Mouse (Mus musculus) liver, embryonic 16.5 days (tissue): ENCODE data around the gene Cela1. TPM values are rescaled to one million over a fixed set of nuclear protein-coding genes. Genes with fewer than 3 reads are reported as not detected.

ENCODE experiments used
- ATAC-seq: fragments of 200-750 bp; cut with Nextera tagmentation; 2 replicates; pipeline ENCODE4 v1.8.0; 2017; ENCODE audit warnings: low read depth, mild to moderate bottlenecking, moderate number of reproducible peaks, moderate library complexity
- H3K27ac ChIP-seq: fragments of 300-500 bp; sonication (generic); 2 replicates; pipeline ENCODE4 v1.5.1; 2014; ENCODE audit warnings: mild to moderate bottlenecking, low read length
- H3K27me3 ChIP-seq: fragments of 300-500 bp; sonication (generic); 2 replicates; pipeline ENCODE4 v1.6.1; 2014; ENCODE audit warnings: low read depth, low read length, mixed read lengths; ENCODE audit not compliant: control insufficient read depth, insufficient read depth
- H3K36me3 ChIP-seq: fragments of 300-500 bp; sonication (generic); 2 replicates; pipeline ENCODE4 v1.6.1; 2014; ENCODE audit warnings: mild to moderate bottlenecking; ENCODE audit not compliant: control insufficient read depth, insufficient read depth
- H3K4me1 ChIP-seq: fragments of 300-500 bp; sonication (generic); 2 replicates; pipeline ENCODE4 v1.6.1; 2014; ENCODE audit warnings: low read depth, low read length, mixed read lengths; ENCODE audit not compliant: control insufficient read depth
- H3K4me2 ChIP-seq: fragments of 300-500 bp; sonication (generic); 2 replicates; pipeline ENCODE4 v1.6.1; 2014; ENCODE audit warnings: low read depth, low read length, mixed read lengths
- H3K4me3 ChIP-seq: fragments of 300-500 bp; sonication (generic); 2 replicates; pipeline ENCODE4 v1.5.1; 2014; ENCODE audit warnings: low read depth, mild to moderate bottlenecking, low read length
- H3K9ac ChIP-seq: fragments of 300-500 bp; sonication (generic); 2 replicates; pipeline ENCODE4 v1.6.1; 2014; ENCODE audit warnings: low read depth, low read length
- H3K9me3 ChIP-seq: fragments of 300-500 bp; sonication (generic); replicated peaks from 2 replicates; pipeline ENCODE4 v1.6.1; 2016; ENCODE audit warnings: low read length; ENCODE audit not compliant: control insufficient read depth
- WGBS: fragments of 180-500 bp; shearing (Covaris S2); extraction: QIAGEN DNeasy Blood & Tissue Kit; methylation state at CpG from one replicate; pipeline ENCODE4 v1.1.7; 2014; ENCODE audit not compliant: insufficient replicate concordance; 5-methylcytosine and 5-hydroxymethylcytosine counted together
- polyA plus RNA-seq: library from polyadenylated mRNA; unstranded; fragments of >200 nt; fragmentation: Nextera tagmentation; extraction: Ambion mirVana; gene quantifications from 2 replicates; pipeline ENCODE4 v1.2.1, GENCODE M21; 2015

Gene Cela1
- polyA plus RNA-seq, 1 experiment from 2014 or later = 30.0 TPM

DNA sequence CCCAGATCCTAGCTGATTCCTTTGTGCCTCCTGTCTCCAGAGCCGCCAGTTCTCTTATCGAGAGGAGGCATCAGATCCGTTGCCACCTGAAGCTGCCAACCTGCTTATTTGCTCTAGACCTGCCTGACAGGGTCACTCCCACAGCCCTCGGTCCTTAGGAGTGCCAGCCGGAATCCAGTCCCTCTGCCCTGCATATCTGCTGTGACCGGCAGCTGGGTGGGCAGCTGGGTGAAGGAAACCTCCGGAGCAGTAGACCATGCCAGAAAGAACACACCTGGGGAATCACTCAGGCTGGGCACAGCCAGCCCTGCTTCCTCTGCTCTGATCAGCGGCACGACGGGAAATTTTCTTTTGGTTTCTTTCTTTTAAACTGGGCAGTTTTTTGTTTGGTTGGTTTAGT is 54.4 kb downstream of the Cela1 start:
- peaks cover 42% of the 10 kb centered on the region for H3K27me3 ChIP-seq
- no peaks in the 10 kb centered on the region for H3K9me3 ChIP-seq
- H3K9ac ChIP-seq = no peak overlapping the region
- H3K4me1 ChIP-seq = peaks cover 18% of the 10 kb centered on the region
- no peak overlapping the region for H3K4me3 ChIP-seq
- ATAC-seq = no peak
- 71% methylated on average over 10 of the region's 10 CpGs for WGBS
- no peaks in the 10 kb centered on the region for H3K36me3 ChIP-seq
- no peak overlapping the region for H3K4me2 ChIP-seq
- no peak overlapping the region for H3K27ac ChIP-seq

DNA sequence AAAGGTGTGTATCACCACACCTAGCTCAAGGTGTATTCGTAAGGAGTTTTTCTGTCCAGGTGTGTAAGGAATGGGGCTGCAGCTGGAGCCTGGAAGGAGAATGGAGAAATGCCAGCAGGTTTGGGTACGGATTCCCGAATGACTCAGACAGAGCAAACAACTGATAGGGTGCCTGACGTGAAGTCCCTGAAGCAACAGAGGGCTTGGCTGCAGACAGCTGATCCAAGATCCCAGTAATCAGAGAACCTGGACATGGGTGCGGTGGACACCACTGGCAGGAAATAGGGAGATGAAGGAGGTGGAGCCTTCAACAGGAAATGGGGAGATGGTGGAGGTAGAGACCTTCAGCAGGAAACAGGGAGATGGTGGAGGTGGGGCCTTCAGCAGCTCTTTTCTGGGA is 55.4 kb downstream of the Cela1 start:
- WGBS = 47% methylated on average over 5 of the region's 5 CpGs
- no peak for ATAC-seq
- Histone ChIP-seq H3K9ac (no peak overlapping the region), H3K4me2 (no peak overlapping the region), H3K27ac (peak overlapping the region; percentile 14; the same call in 1 of the 2 replicates), H3K36me3 (no peaks in the 10 kb centered on the region), H3K27me3 (peaks cover 32% of the 10 kb centered on the region), H3K4me1 (peaks cover 18% of the 10 kb centered on the region), H3K4me3 (no peak overlapping the region), H3K9me3 (no peaks in the 10 kb centered on the region)

DNA sequence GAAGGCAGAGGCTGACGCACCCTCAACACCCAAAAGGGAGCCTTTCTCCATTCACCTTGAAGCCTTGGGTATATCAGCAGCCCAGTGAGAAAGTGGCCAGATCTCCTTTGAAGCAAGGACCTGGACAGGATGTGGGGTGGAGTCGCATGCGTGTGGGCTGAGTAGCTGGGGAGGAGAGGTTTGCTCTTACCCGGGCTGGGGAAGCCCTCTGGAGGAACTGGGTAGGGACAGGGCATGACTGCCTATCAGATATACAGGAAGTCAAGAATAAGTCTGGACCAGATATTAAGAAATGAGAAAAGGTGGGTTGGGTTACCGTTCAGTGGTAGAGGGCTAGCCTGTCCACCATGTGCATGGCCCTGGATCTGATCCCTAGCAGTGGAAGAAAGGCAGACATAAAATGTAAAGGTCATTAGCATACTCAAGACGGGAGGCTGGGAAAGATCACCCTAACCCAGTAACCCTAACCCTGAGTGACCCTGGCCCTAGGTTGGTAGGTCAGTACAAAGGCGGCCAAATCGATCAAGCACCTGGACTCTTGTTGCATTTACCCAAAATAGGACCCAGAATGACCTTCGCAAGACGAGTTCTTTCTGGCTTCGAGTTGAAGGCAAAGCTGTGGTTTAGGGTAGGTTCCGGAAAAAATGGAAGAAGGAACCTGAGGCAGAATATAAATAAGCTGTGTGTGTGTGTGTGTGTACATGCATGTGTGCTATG is 56.1 kb downstream of the Cela1 start:
- Histone ChIP-seq H3K9ac (no peak overlapping the region), H3K4me3 (no peak overlapping the region), H3K9me3 (no peaks in the 10 kb centered on the region), H3K27ac (peak overlapping the region; percentile 14; the same call in 1 of the 2 replicates), H3K36me3 (no peaks in the 10 kb centered on the region), H3K4me2 (no peak overlapping the region), H3K4me1 (peaks cover 18% of the 10 kb centered on the region), H3K27me3 (peaks cover 25% of the 10 kb centered on the region)
- WGBS = 28% methylated on average over 12 of the region's 12 CpGs
- ATAC-seq = no peak

DNA sequence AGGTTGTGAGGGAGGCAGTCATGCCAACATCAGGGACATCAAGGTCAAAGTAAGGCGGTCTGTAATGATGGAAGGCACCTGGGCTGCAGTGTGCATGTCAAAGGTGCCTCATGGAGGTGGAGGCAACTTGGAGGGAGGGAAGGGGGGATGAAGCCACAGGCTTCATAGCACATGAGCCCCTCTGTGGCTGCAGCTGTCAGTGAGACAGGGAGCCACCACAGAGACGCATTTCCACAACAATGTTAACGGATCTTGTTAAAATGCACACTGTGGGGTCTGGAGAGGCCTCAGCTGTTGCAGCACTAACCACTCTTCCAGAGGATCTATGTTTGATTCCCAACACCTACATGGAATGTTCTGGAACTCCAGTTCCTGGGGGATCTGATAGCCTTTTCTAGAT is 57.6 kb downstream of the Cela1 start:
- H3K36me3 ChIP-seq = no peaks in the 10 kb centered on the region
- no peak overlapping the region for H3K9ac ChIP-seq
- no peak for ATAC-seq
- peaks cover 16% of the 10 kb centered on the region for H3K4me1 ChIP-seq
- no peak overlapping the region for H3K27ac ChIP-seq
- peaks cover 10% of the 10 kb centered on the region for H3K27me3 ChIP-seq
- no peak overlapping the region for H3K4me3 ChIP-seq
- no peak overlapping the region for H3K4me2 ChIP-seq
- H3K9me3 ChIP-seq = no peaks in the 10 kb centered on the region
- WGBS = 76% methylated on average over 3 of the region's 3 CpGs

DNA sequence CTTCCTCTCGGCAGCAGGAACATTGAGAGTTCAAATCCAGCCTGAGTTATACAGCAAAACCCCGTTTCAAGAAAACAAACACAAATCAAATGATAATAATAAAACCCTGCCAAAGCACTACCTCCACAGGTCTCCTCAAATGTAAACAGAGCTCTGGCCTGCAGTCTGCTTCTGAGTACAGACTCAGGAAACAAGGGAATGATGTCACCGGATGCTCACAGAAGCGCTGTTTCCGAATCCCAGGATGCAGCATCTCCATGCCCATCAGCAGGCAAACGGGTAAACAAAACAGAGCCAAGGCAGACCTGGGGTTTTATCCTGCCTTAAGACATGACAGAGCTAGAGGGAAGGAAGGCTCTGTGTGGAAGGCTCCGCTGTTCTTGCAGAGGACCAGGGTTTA is 58.9 kb downstream of the Cela1 start:
- 45% methylated on average over 7 of the region's 7 CpGs for WGBS
- H3K27me3 ChIP-seq = no peaks in the 10 kb centered on the region
- H3K9me3 ChIP-seq = no peaks in the 10 kb centered on the region
- no peaks in the 10 kb centered on the region for H3K36me3 ChIP-seq
- ATAC-seq = no peak
- H3K4me1 ChIP-seq = peaks cover 17% of the 10 kb centered on the region
- H3K9ac ChIP-seq = no peak overlapping the region
- no peak overlapping the region for H3K4me3 ChIP-seq
- H3K4me2 ChIP-seq = no peak overlapping the region
- no peak overlapping the region for H3K27ac ChIP-seq

DNA sequence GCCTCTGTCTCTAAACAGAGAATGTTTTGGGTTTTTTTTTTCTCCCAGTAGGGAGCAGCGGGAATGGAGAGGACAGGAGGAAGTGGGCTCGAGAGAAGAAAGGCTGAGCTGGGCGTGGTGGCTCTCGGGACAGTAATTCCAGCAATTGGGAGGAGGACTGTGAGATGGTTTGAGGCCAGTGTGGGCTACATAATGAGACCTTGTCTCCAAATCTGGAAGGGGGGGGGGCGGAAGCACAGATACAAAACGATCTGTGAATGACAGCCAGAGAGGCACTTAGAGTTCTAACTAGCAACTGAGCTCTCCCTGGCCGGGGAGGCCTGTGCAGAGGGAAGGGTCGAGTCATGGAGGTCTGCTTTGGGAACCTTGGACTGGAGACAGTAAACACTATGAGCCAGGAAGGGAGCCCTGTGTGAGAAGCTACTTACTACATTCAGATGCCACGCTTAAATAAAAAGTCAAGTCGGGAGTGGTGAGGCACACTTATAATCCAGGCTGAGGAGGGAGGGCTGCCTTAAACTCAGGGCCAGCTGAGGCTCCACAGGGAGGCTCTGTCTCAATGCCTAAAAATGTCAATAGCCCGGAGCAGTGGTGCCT is 59.8 kb downstream of the Cela1 start:
- no peak for ATAC-seq
- Histone ChIP-seq H3K4me2 (no peak overlapping the region), H3K9me3 (no peaks in the 10 kb centered on the region), H3K27me3 (no peaks in the 10 kb centered on the region), H3K4me3 (no peak overlapping the region), H3K27ac (no peak overlapping the region), H3K4me1 (peaks cover 21% of the 10 kb centered on the region), H3K36me3 (no peaks in the 10 kb centered on the region), H3K9ac (no peak overlapping the region)
- WGBS = 38% methylated on average over 11 of the region's 11 CpGs

DNA sequence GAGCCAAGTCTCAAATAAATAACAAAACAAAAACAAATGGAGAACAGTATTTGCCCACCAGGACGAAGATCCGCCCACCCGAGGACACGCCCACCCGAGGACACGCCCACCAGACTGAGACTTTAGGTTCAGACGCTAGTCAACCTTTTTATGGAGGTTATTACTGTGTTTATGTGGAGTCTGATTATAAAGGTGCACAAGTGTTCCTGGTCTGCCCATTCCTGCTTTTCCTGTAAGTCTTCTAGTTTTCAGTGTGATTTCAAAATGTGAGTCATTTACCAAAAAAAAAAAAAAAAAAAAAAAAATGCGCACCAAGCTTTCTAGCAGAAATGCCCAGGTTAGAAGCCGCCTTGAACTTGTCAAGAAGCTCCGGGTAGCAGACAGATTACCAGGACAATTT is 60.4 kb downstream of the Cela1 start:
- H3K27ac ChIP-seq = no peak overlapping the region
- H3K9ac ChIP-seq = no peak overlapping the region
- no peak overlapping the region for H3K4me3 ChIP-seq
- H3K4me2 ChIP-seq = no peak overlapping the region
- no peaks in the 10 kb centered on the region for H3K27me3 ChIP-seq
- H3K9me3 ChIP-seq = no peaks in the 10 kb centered on the region
- WGBS = 27% methylated on average over 10 of the region's 10 CpGs
- H3K36me3 ChIP-seq = no peaks in the 10 kb centered on the region
- ATAC-seq = no peak
- peaks cover 21% of the 10 kb centered on the region for H3K4me1 ChIP-seq

DNA sequence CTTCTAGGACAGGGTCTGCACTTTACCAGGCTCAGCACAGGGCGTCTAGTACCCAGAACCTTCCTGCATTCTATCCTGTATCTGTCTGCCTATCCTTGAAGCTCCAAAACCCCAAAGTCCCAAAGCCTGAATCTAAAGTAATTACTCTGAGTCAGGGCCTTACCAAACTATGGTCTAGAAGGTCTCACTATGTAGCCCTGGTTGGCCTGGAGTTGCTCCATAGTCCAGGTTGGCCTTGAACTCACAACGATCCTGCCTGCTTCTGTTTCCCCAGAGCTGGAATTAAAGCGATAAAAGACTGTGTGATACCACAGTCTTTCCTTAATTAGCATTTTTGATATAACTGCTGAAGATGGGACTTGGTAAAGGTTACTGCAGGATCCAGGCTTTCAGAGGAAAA is 63.3 kb downstream of the Cela1 start:
- no peaks in the 10 kb centered on the region for H3K27me3 ChIP-seq
- no peak overlapping the region for H3K4me3 ChIP-seq
- no peak overlapping the region for H3K4me2 ChIP-seq
- H3K4me1 ChIP-seq = peaks cover 11% of the 10 kb centered on the region
- ATAC-seq = no peak
- H3K9ac ChIP-seq = no peak overlapping the region
- H3K9me3 ChIP-seq = no peaks in the 10 kb centered on the region
- H3K36me3 ChIP-seq = peaks cover 14% of the 10 kb centered on the region
- 64% methylated on average over 3 of the region's 3 CpGs for WGBS
- H3K27ac ChIP-seq = no peak overlapping the region
